Mouse (Mus musculus) forebrain, postnatal 0 days (tissue): ENCODE results near the gene Cactin. TPM values are rescaled to one million over a fixed set of nuclear protein-coding genes. Genes with fewer than 3 reads are reported as not detected.

Experiments used
- ATAC-seq: fragments of 200-750 bp; cut with Nextera tagmentation; 2 replicates; pipeline ENCODE4 v1.8.0; 2017; ENCODE audit warnings: mild to moderate bottlenecking, moderate library complexity
- DNase-seq: peaks from one replicate; pipeline ENCODE4 v3.0.0-alpha.2; 2015
- H3K27ac ChIP-seq: fragments of 300-500 bp; sonication (generic); 2 replicates; pipeline ENCODE4 v1.5.1; 2014; ENCODE audit warnings: low read depth, mild to moderate bottlenecking, antibody characterized with exemption, low read length, moderate library complexity, mixed read lengths
- H3K27me3 ChIP-seq: fragments of 300-500 bp; sonication (generic); 2 replicates; pipeline ENCODE4 v1.6.1; 2014; ENCODE audit warnings: mild to moderate bottlenecking, low read length, mixed read lengths; ENCODE audit not compliant: insufficient read depth
- H3K36me3 ChIP-seq: fragments of 300-500 bp; sonication (generic); 2 replicates; pipeline ENCODE4 v1.6.1; 2014; ENCODE audit warnings: mild to moderate bottlenecking, moderate library complexity; ENCODE audit not compliant: insufficient read depth
- H3K4me1 ChIP-seq: fragments of 300-500 bp; sonication (generic); 2 replicates; pipeline ENCODE4 v1.6.1; 2014; ENCODE audit warnings: antibody characterized with exemption; ENCODE audit not compliant: insufficient read depth
- H3K4me2 ChIP-seq: fragments of 300-500 bp; sonication (generic); 2 replicates; pipeline ENCODE4 v1.6.1; 2014; ENCODE audit warnings: low read depth, mild to moderate bottlenecking, moderate library complexity
- H3K4me3 ChIP-seq: fragments of 300-500 bp; sonication (generic); 2 replicates; pipeline ENCODE4 v1.5.1; 2014; ENCODE audit warnings: low read depth, low read length, mixed read lengths
- H3K9ac ChIP-seq: fragments of 300-500 bp; sonication (generic); 2 replicates; pipeline ENCODE4 v1.6.1; 2014; ENCODE audit warnings: mild to moderate bottlenecking
- H3K9me3 ChIP-seq: fragments of 300-500 bp; sonication (generic); 2 replicates; pipeline ENCODE4 v1.6.1; 2016; ENCODE audit warnings: low read length
- CTCF ChIP-seq: sonication (generic); IDR thresholded peaks from 2 replicates; pipeline ENCODE4 v1.5.1; 2016; ENCODE audit warnings: antibody characterized with exemption, control low read depth, low read depth
- WGBS: fragments of 180-500 bp; shearing (Covaris S2); extraction: QIAGEN DNeasy Blood & Tissue Kit; methylation state at CpG from one replicate; pipeline ENCODE4 v1.1.7; 2014; 5-methylcytosine and 5-hydroxymethylcytosine counted together
- microRNA-seq, 2 experiments: library from miRNA; unstranded; fragments of <30 nt; microRNA quantifications; one replicate each; pipeline ENCODE4; 2016
- polyA plus RNA-seq: library from polyadenylated mRNA; unstranded; fragments of >200 nt; fragmentation: Nextera tagmentation; extraction: Ambion mirVana; gene quantifications from 2 replicates; pipeline ENCODE4 v1.2.1, GENCODE M21; 2015
- total RNA-seq: library from RNA; depleted of rRNA; stranded (reverse); fragments of >200 nt; gene quantifications from 2 replicates; pipeline ENCODE4 v1.2.3, GENCODE M21; 2014; rRNA removed

Gene Cactin
- total and polyA plus RNA-seq, 2 experiments from 2014 or later: 24.2 to 43.4 TPM

- no peak for DNase-seq
- TF ChIP-seq CTCF: no peak
- Histone ChIP-seq H3K9me3 (no peaks in the 10 kb centered on the region), H3K4me1 (0 out of 2 replicates have a peak, but pooled peaks cover 4% of the 10 kb centered on the region), H3K27me3 (0 out of 2 replicates have a peak, but pooled peaks cover 7% of the 10 kb centered on the region), H3K4me2 (peak overlapping the region; percentile 30), H3K9ac (0 out of 2 replicates have a peak overlapping the region, but pooled peaks have one; percentile 6), H3K27ac (no peak overlapping the region), H3K4me3 (no peak overlapping the region), H3K36me3 (peaks cover 42% of the 10 kb centered on the region)
- no peak for ATAC-seq
- 9% methylated on average over 28 of the region's 28 CpGs for WGBS
These were observed 43.8 kb downstream of the Cactin start for GRCm38 (mm10) chr10:81364666-81365065.

- Histone ChIP-seq H3K27ac (no peak overlapping the region), H3K4me1 (0 out of 2 replicates have a peak, but pooled peaks cover 4% of the 10 kb centered on the region), H3K27me3 (0 out of 2 replicates have a peak, but pooled peaks cover 7% of the 10 kb centered on the region), H3K36me3 (peaks cover 46% of the 10 kb centered on the region), H3K9me3 (no peaks in the 10 kb centered on the region), H3K4me3 (no peak overlapping the region), H3K4me2 (no peak overlapping the region), H3K9ac (no peak overlapping the region)
- TF ChIP-seq CTCF: no peak
- DNase-seq (no peak), ATAC-seq (no peak; the same call in 1 of the 2 replicates)
- 33% methylated on average over 4 of the region's 4 CpGs for WGBS
These were observed 44.2 kb downstream of the Cactin start for GRCm38 (mm10) chr10:81365073-81365472.

GRCm38 (mm10) chr10:81365672-81366476, 45.0 kb downstream of the Cactin start, which contains the start of gene 4930404N11Rik:
4930404N11Rik (minus strand) TSS chr10:81365816.
- WGBS: 13% methylated on average over 11 of the region's 12 CpGs
- Histone ChIP-seq H3K36me3 (peaks cover 54% of the 10 kb centered on the region), H3K4me3 (no peak within 1 kb of the TSS), H3K4me1 (0 out of 2 replicates have a peak, but pooled peaks cover 4% of the 10 kb centered on the region), H3K27ac (no peak within 1 kb of the TSS), H3K9ac (0 out of 2 replicates have a peak within 1 kb of the TSS, but pooled peaks have one; percentile 6), H3K4me2 (peak within 1 kb of the TSS; percentile 30; the same call in 1 of the 2 replicates), H3K27me3 (0 out of 2 replicates have a peak, but pooled peaks cover 7% of the 10 kb centered on the region), H3K9me3 (no peaks in the 10 kb centered on the region)
- TF ChIP-seq CTCF: no peak
- 0 out of 2 replicates have a peak, but pooled peaks have one; percentile 4 for ATAC-seq
- no peak for DNase-seq

- no peak for DNase-seq
- no peak overlapping the region for H3K4me2 ChIP-seq
- 80% methylated on average over 6 of the region's 6 CpGs for WGBS
- no peak overlapping the region for H3K4me3 ChIP-seq
- ATAC-seq: no peak
- H3K4me1 ChIP-seq: 0 out of 2 replicates have a peak, but pooled peaks cover 4% of the 10 kb centered on the region
- 0 out of 2 replicates have a peak, but pooled peaks cover 7% of the 10 kb centered on the region for H3K27me3 ChIP-seq
- no peak for TF ChIP-seq CTCF
- no peak overlapping the region for H3K27ac ChIP-seq
- peaks cover 61% of the 10 kb centered on the region for H3K36me3 ChIP-seq
- H3K9me3 ChIP-seq: no peaks in the 10 kb centered on the region
- H3K9ac ChIP-seq: no peak overlapping the region
These were observed 45.7 kb downstream of the Cactin start for GRCm38 (mm10) chr10:81366477-81367206.

GRCm38 (mm10) chr10:81367207-81367495, 46.2 kb downstream of the Cactin start:
- Histone ChIP-seq H3K27ac (no peak overlapping the region), H3K9me3 (no peaks in the 10 kb centered on the region), H3K9ac (no peak overlapping the region), H3K4me1 (0 out of 2 replicates have a peak, but pooled peaks cover 4% of the 10 kb centered on the region), H3K36me3 (peaks cover 63% of the 10 kb centered on the region), H3K27me3 (0 out of 2 replicates have a peak, but pooled peaks cover 7% of the 10 kb centered on the region), H3K4me2 (no peak overlapping the region), H3K4me3 (no peak overlapping the region)
- ATAC-seq (no peak), DNase-seq (no peak)
- no peak for TF ChIP-seq CTCF
- WGBS: 73% methylated on average over 6 of the region's 6 CpGs

GRCm38 (mm10) chr10:81375322-81375721, 54.4 kb downstream of the Cactin start:
- WGBS: 91% methylated on average over 10 of the region's 10 CpGs
- H3K9me3 ChIP-seq: no peaks in the 10 kb centered on the region

More at GRCm38 (mm10) chr10:81375322-81375721, 54.4 kb downstream of the Cactin start:
- TF ChIP-seq CTCF: no peak
- H3K9ac ChIP-seq: no peak overlapping the region
- no peak overlapping the region for H3K27ac ChIP-seq
- H3K4me3 ChIP-seq: no peak overlapping the region
- H3K27me3 ChIP-seq: no peaks in the 10 kb centered on the region
- H3K4me1 ChIP-seq: peaks cover 22% of the 10 kb centered on the region
- DNase-seq: no peak
- H3K36me3 ChIP-seq: peaks cover 38% of the 10 kb centered on the region
- ATAC-seq: no peak
- no peak overlapping the region for H3K4me2 ChIP-seq

Small RNAs within 50 kb of the gene (microRNA-seq; reads per million reads assigned to microRNA genes)
- gene Mir3057: 10.5 to 14.3 reads per million in 2 experiments

Other genes starting within 250 kb of the Cactin start
Only the 30 nearest of the 32 such genes appear.
- gene Creb3l3, start 222.2 kb upstream of the Cactin start, total RNA-seq: 0.38 and 0.43 TPM in 2 replicates
- 0.29 and 0.40 TPM in 2 replicates for gene Creb3l3, start 222.2 kb upstream of the Cactin start, polyA plus RNA-seq
- 194 and 215 TPM in 2 replicates for gene Map2k2, start 215.2 kb upstream of the Cactin start, total RNA-seq
- 167 and 194 TPM in 2 replicates for gene Map2k2, start 215.2 kb upstream of the Cactin start, polyA plus RNA-seq
- 21.6 and 27.2 TPM in 2 replicates for gene Zbtb7a, start 185.9 kb upstream of the Cactin start, total RNA-seq
- gene Zbtb7a, start 185.9 kb upstream of the Cactin start, polyA plus RNA-seq: 12.4 and 15.7 TPM in 2 replicates
- gene Pias4, start 153.2 kb upstream of the Cactin start, total RNA-seq: 30.1 and 32.5 TPM in 2 replicates
- 28.1 and 35.8 TPM in 2 replicates for gene Pias4, start 153.2 kb upstream of the Cactin start, polyA plus RNA-seq
- 2,084 and 2,175 TPM in 2 replicates for gene Eef2, start 144.5 kb upstream of the Cactin start, total RNA-seq
- 466 and 485 TPM in 2 replicates for gene Eef2, start 144.5 kb upstream of the Cactin start, polyA plus RNA-seq
- 64.6 and 68.9 TPM in 2 replicates for gene Dapk3, start 138.1 kb upstream of the Cactin start, total RNA-seq
- 58.1 TPM in 2 replicates for gene Dapk3, start 138.1 kb upstream of the Cactin start, polyA plus RNA-seq
- not detected in 2 replicates for gene 4930442H23Rik, start 137.3 kb upstream of the Cactin start, total RNA-seq
- gene 4930442H23Rik, start 137.3 kb upstream of the Cactin start, polyA plus RNA-seq: 0.11 and 0.24 TPM in 2 replicates
- 0.08 TPM in 1 of 2 replicates, not detected in the other for gene Nmrk2, start 119.1 kb upstream of the Cactin start, total RNA-seq
- gene Nmrk2, start 119.1 kb upstream of the Cactin start, polyA plus RNA-seq: not detected in 2 replicates
- gene Atcay, start 90.3 kb upstream of the Cactin start, total RNA-seq: 163 and 170 TPM in 2 replicates
- 78.8 and 79.2 TPM in 2 replicates for gene Atcay, start 90.3 kb upstream of the Cactin start, polyA plus RNA-seq
- 51.0 and 52.1 TPM in 2 replicates for gene Zfr2, start 87.9 kb upstream of the Cactin start, total RNA-seq
- gene Zfr2, start 87.9 kb upstream of the Cactin start, polyA plus RNA-seq: 13.0 and 18.7 TPM in 2 replicates
- gene Matk, start 68.2 kb upstream of the Cactin start, total RNA-seq: 87.3 and 113 TPM in 2 replicates
- 66.4 and 79.4 TPM in 2 replicates for gene Matk, start 68.2 kb upstream of the Cactin start, polyA plus RNA-seq
- gene Mrpl54, start 54.2 kb upstream of the Cactin start, total RNA-seq: 90.2 and 94.9 TPM in 2 replicates
- 134 and 148 TPM in 2 replicates for gene Mrpl54, start 54.2 kb upstream of the Cactin start, polyA plus RNA-seq
- gene Apba3, start 54.1 kb upstream of the Cactin start, total RNA-seq: 43.3 and 44.6 TPM in 2 replicates
- gene Apba3, start 54.1 kb upstream of the Cactin start, polyA plus RNA-seq: 22.8 and 24.8 TPM in 2 replicates
- gene Tjp3, start 29.5 kb upstream of the Cactin start, total RNA-seq: 6.3 and 8.5 TPM in 2 replicates
- gene Tjp3, start 29.5 kb upstream of the Cactin start, polyA plus RNA-seq: 5.7 and 6.4 TPM in 2 replicates
- 189 and 229 TPM in 2 replicates for gene Pip5k1c, start 28.1 kb upstream of the Cactin start, total RNA-seq
- gene Pip5k1c, start 28.1 kb upstream of the Cactin start, polyA plus RNA-seq: 110 and 130 TPM in 2 replicates
- 2.4 and 3.9 TPM in 2 replicates for gene Tbxa2r, start 7.6 kb downstream of the Cactin start, total RNA-seq
- gene Tbxa2r, start 7.6 kb downstream of the Cactin start, polyA plus RNA-seq: 3.3 and 3.4 TPM in 2 replicates
- 0.15 TPM in 1 of 2 replicates, not detected in the other for gene Gipc3, start 22.2 kb downstream of the Cactin start, total RNA-seq
- not detected in 2 replicates for gene Gipc3, start 22.2 kb downstream of the Cactin start, polyA plus RNA-seq
- 15.1 and 21.6 TPM in 2 replicates for gene Hmg20b, start 29.4 kb downstream of the Cactin start, total RNA-seq
- gene Hmg20b, start 29.4 kb downstream of the Cactin start, polyA plus RNA-seq: 25.1 and 25.2 TPM in 2 replicates
- 19.8 and 23.4 TPM in 2 replicates for gene Mfsd12, start 36.4 kb downstream of the Cactin start, total RNA-seq
- 10.1 TPM in 2 replicates for gene Mfsd12, start 36.4 kb downstream of the Cactin start, polyA plus RNA-seq
- not detected in 2 replicates for gene 4930404N11Rik, start 44.7 kb downstream of the Cactin start, total RNA-seq
- gene 4930404N11Rik, start 44.7 kb downstream of the Cactin start, polyA plus RNA-seq: 0.16 and 0.20 TPM in 2 replicates
- gene Fzr1, start 57.4 kb downstream of the Cactin start, total RNA-seq: 60.2 and 67.2 TPM in 2 replicates
- 128 and 132 TPM in 2 replicates for gene Fzr1, start 57.4 kb downstream of the Cactin start, polyA plus RNA-seq
- 126 and 139 TPM in 2 replicates for gene Dohh, start 63.3 kb downstream of the Cactin start, total RNA-seq
- 111 and 125 TPM in 2 replicates for gene Dohh, start 63.3 kb downstream of the Cactin start, polyA plus RNA-seq
- gene Gm48551, start 63.4 kb downstream of the Cactin start, total RNA-seq: 2.5 and 3.3 TPM in 2 replicates
- gene Gm48551, start 63.4 kb downstream of the Cactin start, polyA plus RNA-seq: 5.0 and 7.3 TPM in 2 replicates
- gene Gm48552, start 67.9 kb downstream of the Cactin start, total RNA-seq: 5.8 and 16.6 TPM in 2 replicates
- 1.9 and 3.7 TPM in 2 replicates for gene Gm48552, start 67.9 kb downstream of the Cactin start, polyA plus RNA-seq
- gene Smim24, start 71.9 kb downstream of the Cactin start, total RNA-seq: 0.77 and 1.3 TPM in 2 replicates
- gene Smim24, start 71.9 kb downstream of the Cactin start, polyA plus RNA-seq: 1.7 TPM in 2 replicates
- 9.0 and 14.5 TPM in 2 replicates for gene Nfic, start 134.5 kb downstream of the Cactin start, total RNA-seq
- gene Nfic, start 134.5 kb downstream of the Cactin start, polyA plus RNA-seq: 14.8 and 23.1 TPM in 2 replicates
- 122 and 166 TPM in 2 replicates for gene Celf5, start 161.6 kb downstream of the Cactin start, total RNA-seq
- gene Celf5, start 161.6 kb downstream of the Cactin start, polyA plus RNA-seq: 59.9 and 71.3 TPM in 2 replicates
- gene Ncln, start 175.3 kb downstream of the Cactin start, total RNA-seq: 83.3 and 105 TPM in 2 replicates
- 57.1 and 65.0 TPM in 2 replicates for gene Ncln, start 175.3 kb downstream of the Cactin start, polyA plus RNA-seq
- 0.38 TPM in 1 of 2 replicates, not detected in the other for gene S1pr4, start 179.0 kb downstream of the Cactin start, total RNA-seq
- gene S1pr4, start 179.0 kb downstream of the Cactin start, polyA plus RNA-seq: 0.31 and 0.39 TPM in 2 replicates
- gene Gna15, start 203.1 kb downstream of the Cactin start, total RNA-seq: 1.3 and 1.5 TPM in 2 replicates
- gene Gna15, start 203.1 kb downstream of the Cactin start, polyA plus RNA-seq: 1.3 and 1.6 TPM in 2 replicates